Mouse (Mus musculus): ENCODE data around the gene Frmd4a.

- TF ChIP-seq CTCF (IDR thresholded peaks at IDR 0.05; ENCODE audit: extremely low read depth, insufficient read length, insufficient replicate concordance, low read depth, low read length) (no peak), POLR2A (IDR thresholded peaks at IDR 0.05; ENCODE audit: low read depth, low read length) (no peak)
Measured at GRCm38 (mm10) chr2:4024927-4025326, 7.4 kb downstream of the Frmd4a start.
